Mouse (Mus musculus) lung, postnatal 0 days (tissue): ENCODE measurements around the gene Syn3.

ENCODE experiments used
- CTCF ChIP-seq: IDR thresholded peaks from 2 replicates; pipeline ENCODE4 v1.5.1; 2016; ENCODE audit warnings: antibody characterized with exemption, mild to moderate bottlenecking
- EP300 ChIP-seq: IDR thresholded peaks from 2 replicates; pipeline ENCODE4 v1.6.1; 2016; ENCODE audit warnings: antibody characterized with exemption, mild to moderate bottlenecking, control low read depth

DNA sequence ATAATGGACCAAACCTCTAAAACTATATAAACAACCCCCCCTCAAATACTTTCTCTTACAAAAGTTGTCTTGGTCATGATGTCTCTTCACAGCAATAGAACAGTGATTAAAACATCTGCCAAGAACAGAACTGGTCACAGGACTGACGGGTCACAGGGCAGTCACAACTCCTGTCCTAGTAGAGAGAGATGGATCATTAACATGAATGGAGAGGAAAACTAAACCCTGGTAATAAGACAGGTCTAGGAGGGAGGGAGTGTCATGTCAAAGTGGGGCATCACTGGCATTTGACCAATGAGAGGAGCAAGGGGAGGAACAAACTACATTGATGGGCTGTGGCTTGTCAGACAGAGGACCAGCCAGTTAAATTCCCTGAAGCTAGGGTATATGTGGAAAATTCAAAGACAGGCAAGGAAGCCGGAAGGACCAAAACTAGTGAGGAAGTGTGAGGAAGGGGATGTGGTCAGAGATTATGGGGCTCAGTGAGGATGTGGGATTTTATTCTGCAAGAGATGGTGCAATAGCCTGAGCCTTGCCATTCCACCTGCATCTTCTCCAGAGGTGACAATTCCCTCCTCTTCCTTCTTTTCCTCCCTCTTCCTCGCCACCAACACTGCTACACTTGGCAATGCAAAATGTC, 76.8 kb downstream of the Syn3 start:
- no peak for TF ChIP-seq CTCF
- TF ChIP-seq EP300, result no peak
